Mouse (Mus musculus) kidney, postnatal 0 days (tissue): Measurements from ENCODE around the gene Rapsn. TPM values are rescaled to one million over a fixed set of nuclear protein-coding genes. Genes with fewer than 3 reads are reported as not detected.

Experiments
- ATAC-seq: fragments of 200-750 bp; cut with Nextera tagmentation; replicated peaks from 2 replicates; pipeline ENCODE4 v1.8.0; 2017; ENCODE audit warnings: low read depth, moderate number of reproducible peaks, moderate TSS enrichment, moderate library complexity; ENCODE audit not compliant: low FRiP score
- DNase-seq: peaks from one replicate; pipeline ENCODE4 v3.0.0-alpha.2; 2016; ENCODE audit warnings: low spot score
- H3K27ac ChIP-seq: fragments of 300-500 bp; sonication (generic); 2 replicates; pipeline ENCODE4 v1.5.1; 2014; ENCODE audit warnings: mild to moderate bottlenecking
- H3K27me3 ChIP-seq: fragments of 300-500 bp; sonication (generic); 2 replicates; pipeline ENCODE4 v1.6.1; 2014; ENCODE audit warnings: low read length, mixed read lengths; ENCODE audit not compliant: insufficient read depth
- H3K36me3 ChIP-seq: fragments of 300-500 bp; sonication (generic); 2 replicates; pipeline ENCODE4 v1.6.1; 2014; ENCODE audit warnings: low read length, mixed read lengths; ENCODE audit not compliant: insufficient read depth
- H3K4me1 ChIP-seq: fragments of 300-500 bp; sonication (generic); replicated peaks from 2 replicates; pipeline ENCODE4 v1.6.1; 2014; ENCODE audit warnings: antibody characterized with exemption, low read length, mixed read lengths; ENCODE audit not compliant: insufficient read depth
- H3K4me2 ChIP-seq: fragments of 300-500 bp; sonication (generic); 2 replicates; pipeline ENCODE4 v1.6.1; 2014; ENCODE audit warnings: mild to moderate bottlenecking, low read length, moderate library complexity, mixed read lengths
- H3K4me3 ChIP-seq: fragments of 300-500 bp; sonication (generic); replicated peaks from 2 replicates; pipeline ENCODE4 v1.5.1; 2014; ENCODE audit warnings: low read depth, low read length
- H3K9ac ChIP-seq: fragments of 300-500 bp; sonication (generic); 2 replicates; pipeline ENCODE4 v1.6.1; 2014; ENCODE audit warnings: low read depth, low read length
- H3K9me3 ChIP-seq: fragments of 300-500 bp; sonication (generic); replicated peaks from 2 replicates; pipeline ENCODE4 v1.6.1; 2016; ENCODE audit warnings: low read length, inconsistent platforms, mixed read lengths
- CTCF ChIP-seq: IDR thresholded peaks from 2 replicates; pipeline ENCODE4 v1.5.1; 2016; ENCODE audit warnings: antibody characterized with exemption, low read depth, mild to moderate bottlenecking, moderate library complexity
- whole genome bisulfite sequencing: fragments of 180-500 bp; shearing (Covaris S2); extraction: QIAGEN DNeasy Blood & Tissue Kit; methylation state at CpG from one replicate; pipeline ENCODE4 v1.1.7; 2014; 5-methylcytosine and 5-hydroxymethylcytosine counted together
- polyA plus RNA-seq: library from polyadenylated mRNA; unstranded; fragments of >200 nt; fragmentation: Nextera tagmentation; extraction: Ambion mirVana; gene quantifications from 2 replicates; pipeline ENCODE4 v1.2.1, GENCODE M21; 2015

Rapsn gene
- polyA plus RNA-seq, 1 experiment from 2014 or later: 5.7 TPM

DNA sequence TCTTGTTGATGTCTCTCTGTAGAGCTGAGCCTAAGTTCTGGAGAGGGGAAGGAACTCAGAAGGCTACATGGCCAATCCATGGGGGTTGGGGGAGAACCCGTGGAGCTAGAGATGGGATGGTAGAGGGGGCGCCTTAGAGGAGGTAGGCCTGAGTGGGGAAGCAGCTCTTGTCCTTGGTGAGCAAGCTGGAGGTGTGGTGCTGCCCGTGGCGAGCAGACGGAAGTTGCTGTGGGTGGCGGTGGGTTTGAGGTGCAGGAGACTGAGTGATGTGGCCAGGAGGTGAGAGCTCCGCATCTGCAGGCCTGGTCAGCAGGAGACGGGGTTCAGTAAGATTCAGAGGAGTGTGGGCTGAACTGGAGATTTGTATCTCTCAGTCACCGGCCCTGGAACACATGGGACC lies 52.0 kb downstream of the Rapsn start:
- no peak for TF ChIP-seq CTCF
- Histone ChIP-seq H3K9ac (no peak overlapping the region), H3K36me3 (no peaks in the 10 kb centered on the region), H3K4me1 (no peaks in the 10 kb centered on the region), H3K27ac (no peak overlapping the region), H3K9me3 (no peaks in the 10 kb centered on the region), H3K4me2 (no peak overlapping the region), H3K27me3 (no peaks in the 10 kb centered on the region), H3K4me3 (no peak overlapping the region)
- WGBS: 83% methylated on average over 9 of the region's 9 CpGs
- no peak for DNase-seq
- no peak for ATAC-seq

DNA sequence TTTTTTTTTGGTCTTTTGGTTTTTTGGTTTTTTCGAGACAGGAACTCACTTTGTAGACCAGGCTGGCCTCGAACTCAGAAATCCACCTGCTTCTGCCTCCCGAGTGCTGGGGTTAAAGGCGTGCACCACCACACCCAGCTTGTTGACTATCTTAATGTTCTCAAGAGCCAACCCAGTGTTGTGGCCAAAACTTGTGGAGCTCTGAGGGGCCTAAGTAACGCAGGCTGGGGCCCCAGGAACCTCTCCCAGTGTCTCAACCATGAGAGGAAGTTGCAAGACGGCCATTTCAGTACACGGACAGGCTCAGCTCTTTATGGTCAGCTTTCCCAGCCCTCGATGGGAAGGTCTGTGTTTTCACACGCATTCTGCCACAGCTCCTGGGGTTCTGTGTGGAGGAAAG lies 53.6 kb downstream of the Rapsn start:
- ATAC-seq (no peak), DNase-seq (no peak)
- H3K9me3 ChIP-seq: no peaks in the 10 kb centered on the region
- H3K4me2 ChIP-seq: no peak overlapping the region
- no peak overlapping the region for H3K27ac ChIP-seq
- H3K4me3 ChIP-seq: no peak overlapping the region
- 80% methylated on average over 9 of the region's 9 CpGs for WGBS
- no peaks in the 10 kb centered on the region for H3K4me1 ChIP-seq
- no peak overlapping the region for H3K9ac ChIP-seq
- no peaks in the 10 kb centered on the region for H3K36me3 ChIP-seq
- no peak for TF ChIP-seq CTCF
- H3K27me3 ChIP-seq: no peaks in the 10 kb centered on the region

DNA sequence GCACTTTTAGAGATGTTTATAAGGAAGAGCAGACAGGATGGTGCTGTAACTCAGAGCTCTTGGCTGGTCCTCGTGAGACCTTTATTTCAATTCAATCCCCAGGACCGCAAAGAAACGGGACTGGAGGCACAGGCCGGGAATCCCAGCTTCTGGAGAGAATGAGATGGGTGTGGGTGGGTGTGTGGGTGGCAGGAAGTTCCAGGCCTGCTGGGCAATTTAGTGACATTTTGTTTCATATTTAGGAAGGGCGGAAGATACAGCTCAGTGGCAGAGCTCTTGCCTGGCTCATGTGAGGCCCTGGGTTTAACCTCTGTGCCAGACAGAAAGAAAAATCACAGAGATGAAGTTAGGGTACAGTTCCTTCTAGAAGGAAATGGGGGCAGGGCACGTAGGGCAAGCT lies 54.8 kb downstream of the Rapsn start:
- no peak for ATAC-seq

GRCm38 (mm10) chr2:91090827-91091226 lies 55.4 kb downstream of the Rapsn start:
- ATAC-seq: no peak
- no peak overlapping the region for H3K4me2 ChIP-seq
- WGBS: 68% methylated on average over 6 of the region's 6 CpGs
- H3K9ac ChIP-seq: no peak overlapping the region
- no peak for TF ChIP-seq CTCF
- H3K27ac ChIP-seq: no peak overlapping the region
- H3K4me1 ChIP-seq: no peaks in the 10 kb centered on the region
- no peak overlapping the region for H3K4me3 ChIP-seq
- H3K27me3 ChIP-seq: no peaks in the 10 kb centered on the region
- DNase-seq: no peak
- H3K36me3 ChIP-seq: no peaks in the 10 kb centered on the region
- no peaks in the 10 kb centered on the region for H3K9me3 ChIP-seq

More for the DNA sequence above, 54.8 kb downstream of the Rapsn start:
- WGBS: 81% methylated on average over 6 of the region's 6 CpGs
- H3K36me3 ChIP-seq: no peaks in the 10 kb centered on the region
- no peaks in the 10 kb centered on the region for H3K27me3 ChIP-seq
- H3K4me1 ChIP-seq: no peaks in the 10 kb centered on the region
- no peak overlapping the region for H3K27ac ChIP-seq
- no peak for TF ChIP-seq CTCF
- H3K4me2 ChIP-seq: no peak overlapping the region
- no peak overlapping the region for H3K4me3 ChIP-seq
- H3K9me3 ChIP-seq: no peaks in the 10 kb centered on the region
- no peak for DNase-seq
- no peak overlapping the region for H3K9ac ChIP-seq

Other genes starting within 250 kb of the Rapsn start
- gene Mtch2, start 188.5 kb upstream of the Rapsn start, polyA plus RNA-seq: 188 and 209 TPM in 2 replicates
- gene C1qtnf4, start 149.8 kb upstream of the Rapsn start, polyA plus RNA-seq: 23.0 and 28.0 TPM in 2 replicates
- gene Kbtbd4, start 130.9 kb upstream of the Rapsn start, polyA plus RNA-seq: 32.7 and 33.8 TPM in 2 replicates
- gene Ndufs3, start 130.8 kb upstream of the Rapsn start, polyA plus RNA-seq: 322 and 331 TPM in 2 replicates
- gene Celf1, start 95.2 kb upstream of the Rapsn start, polyA plus RNA-seq: 59.3 and 65.5 TPM in 2 replicates
- gene Psmc3, start 18.4 kb downstream of the Rapsn start, polyA plus RNA-seq: 287 and 307 TPM in 2 replicates
- gene Slc39a13, start 34.8 kb downstream of the Rapsn start, polyA plus RNA-seq: 39.9 and 41.8 TPM in 2 replicates
- 4.4 and 6.0 TPM in 2 replicates for gene Spi1, start 46.8 kb downstream of the Rapsn start, polyA plus RNA-seq
- 0.08 and 0.13 TPM in 2 replicates for gene Mybpc3, start 82.5 kb downstream of the Rapsn start, polyA plus RNA-seq
- 4.2 TPM in 2 replicates for gene Madd, start 148.2 kb downstream of the Rapsn start, polyA plus RNA-seq
- gene Nr1h3, start 167.2 kb downstream of the Rapsn start, polyA plus RNA-seq: 4.1 and 4.4 TPM in 2 replicates
- 22.4 and 22.5 TPM in 2 replicates for gene Acp2, start 167.3 kb downstream of the Rapsn start, polyA plus RNA-seq
- 13.6 and 15.5 TPM in 2 replicates for gene Ddb2, start 201.4 kb downstream of the Rapsn start, polyA plus RNA-seq
- 32.7 and 36.8 TPM in 2 replicates for gene Pacsin3, start 220.3 kb downstream of the Rapsn start, polyA plus RNA-seq
- 66.6 and 73.9 TPM in 2 replicates for gene Arfgap2, start 229.4 kb downstream of the Rapsn start, polyA plus RNA-seq